Mouse (Mus musculus) hematopoietic stem cell, adult 5-6 weeks (primary cell): ENCODE measurements around the gene Efcab3. TPM values are rescaled to one million over a fixed set of nuclear protein-coding genes. Genes with fewer than 3 reads are reported as not detected.
A peak's percentile ranks its signal among the peaks of the same experiment; 100 is the strongest.
"Not testable (repeated sequence)": the region's sequence is repeated elsewhere in the genome, so short reads cannot be mapped to it uniquely, and the experiment has no call there.

Source experiments
- ATAC-seq, 2 experiments: fragments of 125-278 bp in 1 of 2; replicated peaks in 1 of 2; 2 replicates each; pipeline ENCODE4 v1.8.0; 2016 to 2017; ENCODE audit warnings: inconsistent platforms in 2 of 2, mild to moderate bottlenecking in 2 of 2, moderate number of reproducible peaks in 2 of 2, low read depth in 1 of 2, moderate TSS enrichment in 1 of 2; ENCODE audit not compliant: low FRiP score in 2 of 2, poor library complexity in 2 of 2, severe bottlenecking in 2 of 2, insufficient read depth in 1 of 2, low TSS enrichment in 1 of 2
- total RNA-seq: library from RNA; stranded (forward); fragments of 172-1452, 232-1000 nt; gene quantifications from 2 replicates; pipeline ENCODE4 v1.2.3, GENCODE M21; 2017

The Efcab3 gene
- not detected in 2 replicates for total RNA-seq

DNA sequence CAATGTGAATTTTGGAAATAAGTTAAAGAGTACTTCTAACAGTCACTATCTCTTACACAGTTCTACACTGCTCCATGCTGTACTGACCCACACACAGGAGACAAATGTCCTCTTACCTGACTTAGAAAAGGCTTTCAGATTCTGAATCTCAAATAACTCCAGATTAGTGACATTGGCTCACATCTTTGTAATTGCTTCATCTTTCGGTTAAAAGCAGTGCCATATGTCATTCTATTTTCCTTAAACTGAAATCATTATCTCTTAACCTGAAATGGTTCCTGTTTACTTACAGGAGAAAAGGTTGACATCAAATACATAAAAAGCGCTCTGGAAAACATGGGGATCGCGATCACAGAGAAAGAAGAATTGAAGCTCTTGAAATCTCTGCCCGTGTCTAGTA is at the start of gene Efcab3:
Gene Efcab3 (plus strand): TSS at position 301 of the 400 bp plus-strand sequence.
- no peak for ATAC-seq

DNA sequence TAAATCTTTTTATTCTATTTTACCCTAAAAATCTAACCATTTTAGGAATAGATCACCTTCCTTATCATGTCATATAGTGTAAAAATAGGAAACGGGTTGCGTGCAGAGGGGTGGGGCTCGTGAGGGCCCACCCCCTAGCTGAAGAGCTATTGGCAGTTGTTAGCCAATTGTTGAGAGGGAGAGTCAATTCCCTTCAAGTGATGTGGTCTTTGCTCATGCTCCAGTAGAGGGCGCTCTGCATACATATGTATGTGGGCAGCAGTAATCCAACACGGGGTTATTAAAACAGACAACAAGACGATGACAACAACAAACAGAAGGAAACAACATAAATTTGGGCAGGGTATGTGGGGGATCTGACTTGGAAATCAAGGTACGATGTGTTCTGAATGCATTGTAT is 42.3 kb upstream of the Efcab3 start:
- 0 out of 4 replicates have a peak, but pooled peaks of 1 of the 2 experiments have one; percentile 37 for ATAC-seq

DNA sequence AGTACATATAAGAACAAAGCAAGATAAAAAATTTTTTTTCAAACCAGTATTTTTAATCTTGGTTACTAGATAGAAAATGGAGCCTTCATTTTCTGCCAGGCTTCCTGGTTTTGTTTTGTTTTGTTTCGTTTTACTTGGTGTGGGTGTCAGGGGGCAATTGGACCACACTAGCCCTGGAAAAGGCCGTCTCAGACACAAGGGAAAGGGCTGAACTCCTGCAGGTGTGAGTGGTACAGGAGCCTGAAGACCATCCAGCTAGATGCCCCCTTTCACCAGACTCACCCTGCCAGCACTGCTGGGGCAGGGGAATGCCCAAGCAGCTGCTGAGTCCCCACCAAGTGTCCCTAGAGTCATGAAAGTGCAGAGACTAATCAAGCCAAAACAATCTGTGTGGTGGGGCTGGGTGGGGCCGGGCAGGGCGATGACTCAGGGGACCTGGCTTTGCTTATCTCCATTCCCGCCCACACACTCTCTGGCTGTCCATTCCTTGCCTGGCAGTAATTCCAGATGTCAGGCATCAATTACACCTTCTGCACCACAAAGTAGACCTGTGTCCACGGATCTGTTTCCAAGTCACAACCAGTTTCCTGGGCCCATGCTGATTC is 34.5 kb upstream of the Efcab3 start:
- ATAC-seq, result no peak

DNA sequence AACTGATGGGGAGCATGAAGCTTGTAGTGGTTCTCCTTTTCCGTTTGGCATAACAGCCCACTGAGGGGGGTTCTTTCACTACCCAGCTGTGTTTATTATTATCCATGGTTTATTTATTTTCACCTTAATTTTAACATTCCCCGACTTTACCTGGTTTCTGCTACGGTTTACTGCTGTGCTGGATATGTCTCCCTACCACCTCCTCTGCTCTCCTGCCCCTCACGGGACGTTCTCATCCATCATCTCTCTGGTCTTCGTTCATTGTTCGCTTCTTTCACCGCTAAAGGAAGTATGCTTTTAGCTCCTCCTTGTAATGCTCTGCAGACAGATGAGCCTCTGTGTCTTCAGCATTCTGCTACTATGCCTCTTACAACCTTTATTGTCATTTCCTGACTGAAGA is 33.9 kb upstream of the Efcab3 start:
- ATAC-seq, result no peak

GRCm38 (mm10) chr11:105030229-105030628 is 33.2 kb upstream of the Efcab3 start:
- no peak for ATAC-seq

DNA sequence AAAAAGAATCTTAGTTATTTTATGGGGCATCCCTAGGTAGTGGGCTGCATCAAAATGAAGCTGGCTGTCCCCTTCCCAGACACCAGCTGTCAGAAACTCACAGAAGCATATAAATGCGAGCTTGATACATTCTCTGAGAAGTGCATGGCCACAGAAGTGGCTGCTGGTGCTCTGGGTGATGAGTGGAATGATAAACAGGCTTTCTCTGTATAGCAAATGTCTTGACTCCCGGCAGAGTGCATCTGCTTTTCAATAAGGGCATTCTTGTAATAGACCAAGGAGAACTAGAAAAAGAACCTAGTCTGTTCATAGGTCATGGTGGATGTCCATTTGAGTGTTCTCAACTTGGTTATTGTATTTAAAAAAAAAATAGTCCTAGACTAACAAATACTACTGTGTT is 32.3 kb upstream of the Efcab3 start:
- ATAC-seq, result no peak

GRCm38 (mm10) chr11:105035081-105035480 is 28.3 kb upstream of the Efcab3 start:
- no peak for ATAC-seq

GRCm38 (mm10) chr11:105112448-105112847 is 49.1 kb downstream of the Efcab3 start:
- not testable (repeated sequence) for ATAC-seq

GRCm38 (mm10) chr11:105117814-105118213 is 54.4 kb downstream of the Efcab3 start:
- ATAC-seq, result no peak

DNA sequence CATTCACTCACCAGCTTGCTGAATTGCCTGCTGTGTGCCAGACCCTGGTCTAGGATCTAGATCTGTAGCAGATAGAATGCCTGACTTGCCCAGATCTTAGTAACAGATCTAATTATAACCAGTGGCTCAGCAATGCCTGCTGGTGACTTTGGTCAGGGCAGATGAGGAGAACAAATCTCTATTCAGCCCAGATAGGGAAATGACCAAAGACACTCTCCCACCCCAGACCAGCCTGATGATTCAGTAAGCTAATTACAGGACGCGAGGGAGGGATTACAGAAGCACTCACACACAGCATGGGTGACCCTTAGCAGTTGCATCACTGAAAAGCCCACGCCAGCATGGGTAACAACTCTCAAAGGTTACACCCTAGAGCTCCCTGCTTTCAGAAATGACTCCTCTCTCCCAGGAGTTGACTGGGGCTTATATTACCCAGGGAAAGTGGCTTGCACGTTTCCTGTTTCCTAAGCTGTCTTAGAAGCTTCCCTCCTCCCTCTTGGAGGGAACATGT is 57.2 kb downstream of the Efcab3 start:
- no peak for ATAC-seq

GRCm38 (mm10) chr11:105121792-105122191 is 58.4 kb downstream of the Efcab3 start:
- not testable (repeated sequence) for ATAC-seq

- peak; percentile 50 to 52; a peak in 1 of 4 replicates for ATAC-seq
These were observed 60.6 kb downstream of the Efcab3 start for GRCm38 (mm10) chr11:105123986-105124385.

DNA sequence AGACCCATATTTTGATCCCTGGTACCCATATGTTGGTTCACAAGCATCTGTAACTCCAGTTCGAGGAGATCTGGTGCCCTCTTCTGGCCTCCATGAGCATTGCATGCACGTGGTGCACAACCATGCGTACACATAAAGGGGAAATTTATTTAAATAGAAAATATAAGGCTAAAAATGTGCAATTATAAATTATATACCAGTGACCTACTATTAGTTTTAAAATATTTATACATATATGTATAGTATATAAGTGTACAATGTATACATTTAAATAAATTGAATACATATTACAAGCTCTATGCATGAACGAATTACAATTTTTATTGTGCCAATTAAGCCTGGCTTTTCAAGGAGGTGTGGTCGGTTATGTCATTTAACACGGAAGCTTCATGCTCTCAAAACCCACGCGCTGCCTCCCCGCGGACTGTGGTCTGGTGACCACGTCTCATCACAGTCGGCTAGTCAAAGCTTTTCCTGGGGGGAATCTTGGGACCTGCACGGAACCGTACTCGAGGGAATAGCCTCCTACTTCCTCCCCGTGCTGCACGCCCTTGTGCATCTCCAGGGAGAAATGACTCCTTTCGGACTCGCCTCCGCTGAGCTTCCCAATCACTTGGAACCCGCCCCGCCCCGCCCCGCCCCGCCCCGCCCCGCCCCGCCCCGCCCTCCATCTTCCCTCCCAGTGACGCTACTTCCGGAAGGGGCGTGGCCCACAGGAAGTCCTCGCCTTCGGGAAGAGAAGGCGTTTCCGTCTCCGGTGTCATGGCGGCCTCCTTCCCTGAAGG is 62.5 kb downstream of the Efcab3 start, which contains the start of gene Mettl2:
Gene Mettl2 (plus strand): TSS at position 691 of the 785 bp plus-strand sequence.
- peak; percentile 58 to 87 for ATAC-seq

DNA sequence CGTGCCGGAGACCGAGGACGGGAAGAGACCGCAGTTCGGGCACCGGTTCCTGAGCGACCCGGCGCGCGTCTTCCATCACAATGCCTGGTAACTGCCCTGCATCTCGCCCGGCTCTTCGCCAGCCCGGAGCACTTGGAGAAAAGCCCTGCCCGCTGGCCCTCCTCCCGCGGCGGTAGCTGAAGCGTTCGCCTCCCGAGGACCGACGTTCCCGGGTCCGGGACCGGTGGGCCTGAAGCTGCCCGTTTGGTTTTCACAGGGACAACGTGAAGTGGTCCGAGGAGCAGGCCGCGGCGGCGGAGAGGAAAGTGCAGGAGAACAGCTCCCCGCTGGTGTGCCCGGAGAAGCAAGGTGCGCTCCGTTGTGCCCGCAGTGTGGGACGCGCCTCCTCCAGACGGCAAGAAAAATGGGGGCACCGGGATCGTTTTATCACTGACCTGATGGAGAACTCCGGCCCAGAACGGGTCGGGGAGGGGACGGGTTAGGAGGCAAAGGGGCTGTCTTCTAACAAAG is 63.2 kb downstream of the Efcab3 start:
- ATAC-seq, result peak in 1 of 2 experiments; percentile 14; a peak in 1 of 4 replicates

- no peak for ATAC-seq
These were observed 72.3 kb downstream of the Efcab3 start for GRCm38 (mm10) chr11:105135692-105136091.

GRCm38 (mm10) chr11:105137255-105137654 is 73.9 kb downstream of the Efcab3 start:
- ATAC-seq, result not testable (repeated sequence)

- not testable (repeated sequence) for ATAC-seq
These were observed 77.1 kb downstream of the Efcab3 start for GRCm38 (mm10) chr11:105140512-105140911.

DNA sequence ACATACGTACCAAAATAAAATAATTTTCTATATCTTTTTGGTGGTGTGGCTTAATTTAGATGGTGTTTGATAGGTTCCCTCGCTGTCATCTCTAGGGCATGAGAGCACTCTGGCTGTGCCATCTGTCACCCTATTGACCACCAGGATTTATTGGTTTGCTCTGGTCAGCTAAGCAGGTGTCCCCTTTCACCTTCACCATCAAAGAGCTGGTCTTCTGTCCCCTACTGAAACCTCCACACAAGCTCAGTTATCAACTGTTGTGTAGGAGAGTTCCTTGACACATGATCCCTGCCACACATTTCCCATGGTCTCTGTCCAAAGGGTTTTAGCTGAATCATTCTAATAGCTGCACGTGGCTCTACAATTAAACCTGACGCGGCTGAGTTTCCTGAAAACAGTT is 77.7 kb downstream of the Efcab3 start:
- ATAC-seq, result no peak
